Mouse (Mus musculus) liver, embryonic 13.5 days (tissue): ENCODE data around the gene Tspan11. TPM values are rescaled to one million over a fixed set of nuclear protein-coding genes. Genes with fewer than 3 reads are reported as not detected.

Experiments
- ATAC-seq: fragments of 200-750 bp; cut with Nextera tagmentation; 2 replicates; pipeline ENCODE4 v1.8.0; 2017; ENCODE audit warnings: low read depth, mild to moderate bottlenecking, moderate number of reproducible peaks, moderate library complexity
- DNase-seq: peaks from one replicate; pipeline ENCODE4 v3.0.0; 2022
- H3K27ac ChIP-seq: fragments of 300-500 bp; sonication (generic); 2 replicates; pipeline ENCODE4 v1.5.1; 2015; ENCODE audit warnings: moderate library complexity, mild to moderate bottlenecking, inconsistent platforms
- H3K27me3 ChIP-seq: fragments of 300-500 bp; sonication (generic); 2 replicates; pipeline ENCODE4 v1.6.1; 2015; ENCODE audit warnings: mild to moderate bottlenecking, inconsistent platforms
- H3K36me3 ChIP-seq: fragments of 300-500 bp; sonication (generic); 2 replicates; pipeline ENCODE4 v1.6.1; 2015; ENCODE audit warnings: mild to moderate bottlenecking, inconsistent platforms
- H3K4me1 ChIP-seq: fragments of 300-500 bp; sonication (generic); replicated peaks from 2 replicates; pipeline ENCODE4 v1.6.1; 2015; ENCODE audit warnings: inconsistent platforms
- H3K4me2 ChIP-seq: fragments of 300-500 bp; sonication (generic); 2 replicates; pipeline ENCODE4 v1.6.1; 2015; ENCODE audit warnings: inconsistent platforms, mild to moderate bottlenecking, moderate library complexity
- H3K4me3 ChIP-seq: fragments of 300-500 bp; sonication (generic); replicated peaks from 2 replicates; pipeline ENCODE4 v1.5.1; 2015; ENCODE audit warnings: mild to moderate bottlenecking, inconsistent platforms
- H3K9ac ChIP-seq: fragments of 300-500 bp; sonication (generic); 2 replicates; pipeline ENCODE4 v1.6.1; 2015; ENCODE audit warnings: mild to moderate bottlenecking, inconsistent platforms
- H3K9me3 ChIP-seq: fragments of 300-500 bp; sonication (generic); replicated peaks from 2 replicates; pipeline ENCODE4 v1.6.1; 2016; ENCODE audit warnings: inconsistent platforms
- WGBS: fragments of 180-500 bp; shearing (Covaris S2); methylation state at CpG from one replicate; pipeline ENCODE4 v1.1.7; 2015; ENCODE audit not compliant: insufficient replicate concordance; 5-methylcytosine and 5-hydroxymethylcytosine counted together
- polyA plus RNA-seq: library from polyadenylated mRNA; unstranded; fragments of >200 nt; fragmentation: Nextera tagmentation; extraction: Ambion mirVana; gene quantifications from 2 replicates; pipeline ENCODE4 v1.2.1, GENCODE M21; 2015

Tspan11 gene
- polyA plus RNA-seq, 1 experiment from 2014 or later, result 0.21 TPM

GRCm38 (mm10) chr6:127933841-127934240 lies 46.5 kb downstream of the Tspan11 start:
- Histone ChIP-seq H3K9me3 (no peaks in the 10 kb centered on the region), H3K4me1 (no peaks in the 10 kb centered on the region), H3K4me3 (no peak overlapping the region), H3K27me3 (no peaks in the 10 kb centered on the region), H3K27ac (no peak overlapping the region), H3K9ac (no peak overlapping the region), H3K4me2 (no peak overlapping the region), H3K36me3 (no peaks in the 10 kb centered on the region)
- 69% methylated on average over 5 of the region's 5 CpGs for WGBS
- no peak for ATAC-seq
- no peak for DNase-seq

GRCm38 (mm10) chr6:127935105-127935504 lies 47.7 kb downstream of the Tspan11 start:
- Histone ChIP-seq H3K4me2 (no peak overlapping the region), H3K4me1 (no peaks in the 10 kb centered on the region), H3K27me3 (no peaks in the 10 kb centered on the region), H3K27ac (no peak overlapping the region), H3K36me3 (no peaks in the 10 kb centered on the region), H3K9ac (no peak overlapping the region), H3K4me3 (no peak overlapping the region), H3K9me3 (no peaks in the 10 kb centered on the region)
- WGBS, result 38% methylated on average over 3 of the region's 3 CpGs
- ATAC-seq, result no peak
- DNase-seq, result no peak

DNA sequence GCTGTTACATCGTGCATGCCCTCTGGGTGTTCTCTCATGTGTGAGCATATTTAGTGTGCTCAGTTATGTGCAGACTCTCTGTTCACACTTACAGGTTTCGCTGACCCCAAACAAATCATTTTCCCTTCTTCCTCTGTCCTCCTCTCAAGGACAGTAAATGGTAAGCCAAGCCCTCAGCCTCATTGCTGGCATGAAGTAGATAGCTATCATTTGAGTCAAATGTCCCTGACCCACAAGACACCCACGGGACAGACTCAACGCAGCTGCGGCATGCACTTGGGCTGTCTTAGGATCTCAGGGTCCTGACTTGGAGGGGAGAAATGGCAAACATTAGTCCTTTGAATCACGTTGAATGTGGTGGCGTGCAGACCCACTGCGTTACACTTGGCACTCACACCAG lies 55.0 kb downstream of the Tspan11 start:
- no peaks in the 10 kb centered on the region for H3K27me3 ChIP-seq
- H3K9me3 ChIP-seq, result no peaks in the 10 kb centered on the region
- H3K4me3 ChIP-seq, result no peak overlapping the region
- H3K9ac ChIP-seq, result no peak overlapping the region
- ATAC-seq (no peak), DNase-seq (no peak)
- H3K4me2 ChIP-seq, result no peak overlapping the region
- H3K36me3 ChIP-seq, result no peaks in the 10 kb centered on the region
- no peaks in the 10 kb centered on the region for H3K4me1 ChIP-seq
- WGBS, result 76% methylated on average over 8 of the region's 8 CpGs
- no peak overlapping the region for H3K27ac ChIP-seq

- ATAC-seq, result no peak
- Histone ChIP-seq H3K4me1 (no peaks in the 10 kb centered on the region), H3K27me3 (no peaks in the 10 kb centered on the region), H3K9me3 (no peaks in the 10 kb centered on the region), H3K36me3 (no peaks in the 10 kb centered on the region), H3K4me2 (no peak overlapping the region), H3K9ac (no peak overlapping the region), H3K27ac (no peak overlapping the region), H3K4me3 (no peak overlapping the region)
- WGBS, result 56% methylated on average over 9 of the region's 9 CpGs
- DNase-seq, result peak; percentile 13
Observed at GRCm38 (mm10) chr6:127945725-127946124, 58.3 kb downstream of the Tspan11 start.

DNA sequence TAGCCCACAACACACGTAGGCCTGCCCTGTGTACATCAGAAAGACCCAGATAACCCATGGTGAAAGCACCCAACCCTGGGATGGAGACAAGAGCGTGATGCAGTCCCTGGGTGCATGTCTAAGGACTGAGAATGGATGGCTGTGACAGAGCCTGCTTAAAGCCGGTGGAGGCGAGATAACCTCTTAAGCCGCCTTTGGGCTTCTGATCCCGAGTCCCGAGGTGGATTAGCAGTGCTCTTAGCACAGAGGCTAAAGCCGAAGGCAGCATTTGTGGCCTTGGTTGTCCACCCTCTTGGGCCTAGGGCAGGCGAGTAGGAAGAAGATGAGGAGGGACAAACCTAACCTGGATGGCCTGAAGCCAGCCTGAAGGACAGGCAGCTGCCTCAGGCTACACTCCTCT lies 61.3 kb downstream of the Tspan11 start:
- no peak overlapping the region for H3K4me2 ChIP-seq
- H3K27ac ChIP-seq, result no peak overlapping the region
- H3K9ac ChIP-seq, result no peak overlapping the region
- H3K36me3 ChIP-seq, result no peaks in the 10 kb centered on the region
- no peaks in the 10 kb centered on the region for H3K27me3 ChIP-seq
- DNase-seq (no peak), ATAC-seq (no peak)
- no peak overlapping the region for H3K4me3 ChIP-seq
- H3K4me1 ChIP-seq, result no peaks in the 10 kb centered on the region
- WGBS, result 70% methylated on average over 9 of the region's 9 CpGs
- H3K9me3 ChIP-seq, result no peaks in the 10 kb centered on the region

GRCm38 (mm10) chr6:127949885-127950284 lies 62.5 kb downstream of the Tspan11 start:
- H3K4me2 ChIP-seq, result no peak overlapping the region
- no peak overlapping the region for H3K27ac ChIP-seq
- H3K4me1 ChIP-seq, result no peaks in the 10 kb centered on the region
- H3K36me3 ChIP-seq, result no peaks in the 10 kb centered on the region
- DNase-seq (no peak), ATAC-seq (no peak)
- H3K9ac ChIP-seq, result no peak overlapping the region
- 52% methylated on average over 7 of the region's 7 CpGs for WGBS
- H3K4me3 ChIP-seq, result no peak overlapping the region
- H3K9me3 ChIP-seq, result no peaks in the 10 kb centered on the region
- H3K27me3 ChIP-seq, result no peaks in the 10 kb centered on the region

DNA sequence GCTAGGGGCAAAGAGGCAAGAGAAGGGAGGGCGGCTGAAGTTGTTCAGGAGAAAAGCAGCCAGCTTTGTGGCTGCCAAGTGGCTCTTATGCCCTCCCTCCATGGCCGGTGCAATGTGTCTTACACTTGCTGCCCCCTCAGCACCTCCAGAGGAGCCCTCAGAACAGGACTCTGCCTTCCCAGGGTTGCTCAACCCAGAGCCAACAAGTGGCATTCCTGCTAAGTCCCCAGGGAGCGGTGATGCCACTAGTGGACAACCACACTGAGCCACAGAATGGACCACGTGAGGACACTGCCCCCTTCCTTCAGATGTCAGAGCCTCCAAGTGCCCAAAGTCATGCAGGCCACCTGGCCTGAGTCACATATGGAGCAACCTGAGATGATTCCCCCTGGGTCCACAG lies 65.7 kb downstream of the Tspan11 start:
- no peak for ATAC-seq
- H3K4me1 ChIP-seq, result no peaks in the 10 kb centered on the region
- no peaks in the 10 kb centered on the region for H3K36me3 ChIP-seq
- WGBS, result 60% methylated on average over 4 of the region's 4 CpGs
- H3K27ac ChIP-seq, result no peak overlapping the region
- no peaks in the 10 kb centered on the region for H3K27me3 ChIP-seq
- DNase-seq, result no peak
- no peaks in the 10 kb centered on the region for H3K9me3 ChIP-seq
- H3K4me2 ChIP-seq, result no peak overlapping the region
- no peak overlapping the region for H3K9ac ChIP-seq
- no peak overlapping the region for H3K4me3 ChIP-seq

GRCm38 (mm10) chr6:127956172-127956571 lies 68.8 kb downstream of the Tspan11 start:
- DNase-seq (no peak), ATAC-seq (no peak)
- H3K4me2 ChIP-seq, result no peak overlapping the region
- H3K36me3 ChIP-seq, result no peaks in the 10 kb centered on the region
- WGBS, result 35% methylated on average over 5 of the region's 5 CpGs
- no peak overlapping the region for H3K9ac ChIP-seq
- no peak overlapping the region for H3K4me3 ChIP-seq
- H3K9me3 ChIP-seq, result no peaks in the 10 kb centered on the region
- H3K27ac ChIP-seq, result no peak overlapping the region
- no peaks in the 10 kb centered on the region for H3K4me1 ChIP-seq
- no peaks in the 10 kb centered on the region for H3K27me3 ChIP-seq

DNA sequence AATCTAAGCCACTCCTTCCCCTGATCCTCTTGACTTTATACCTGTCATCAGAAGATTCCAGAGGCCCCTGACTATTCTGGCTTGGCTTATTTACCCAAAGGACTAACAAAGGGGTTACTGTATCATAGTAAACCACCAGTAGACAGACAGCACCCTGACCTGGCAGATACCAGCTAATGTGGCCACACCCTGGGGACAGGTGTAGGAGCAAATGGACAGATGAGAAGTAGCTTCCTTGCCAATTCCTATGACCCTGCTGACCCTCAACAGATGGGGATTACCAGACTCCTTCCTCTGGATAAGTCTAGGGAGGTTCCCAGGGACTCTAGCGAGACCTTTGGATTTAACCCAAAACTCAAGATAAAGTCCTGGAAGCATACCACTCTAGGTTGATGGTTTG lies 72.8 kb downstream of the Tspan11 start:
- H3K27ac ChIP-seq, result no peak overlapping the region
- H3K9ac ChIP-seq, result no peak overlapping the region
- no peak overlapping the region for H3K4me2 ChIP-seq
- peaks cover 6% of the 10 kb centered on the region; the same call in 1 of the 2 replicates for H3K36me3 ChIP-seq
- no peak for ATAC-seq
- 86% methylated on average over 1 of the region's 1 CpGs for WGBS
- no peaks in the 10 kb centered on the region for H3K9me3 ChIP-seq
- no peaks in the 10 kb centered on the region for H3K27me3 ChIP-seq
- no peak overlapping the region for H3K4me3 ChIP-seq
- no peaks in the 10 kb centered on the region for H3K4me1 ChIP-seq
- no peak for DNase-seq

DNA sequence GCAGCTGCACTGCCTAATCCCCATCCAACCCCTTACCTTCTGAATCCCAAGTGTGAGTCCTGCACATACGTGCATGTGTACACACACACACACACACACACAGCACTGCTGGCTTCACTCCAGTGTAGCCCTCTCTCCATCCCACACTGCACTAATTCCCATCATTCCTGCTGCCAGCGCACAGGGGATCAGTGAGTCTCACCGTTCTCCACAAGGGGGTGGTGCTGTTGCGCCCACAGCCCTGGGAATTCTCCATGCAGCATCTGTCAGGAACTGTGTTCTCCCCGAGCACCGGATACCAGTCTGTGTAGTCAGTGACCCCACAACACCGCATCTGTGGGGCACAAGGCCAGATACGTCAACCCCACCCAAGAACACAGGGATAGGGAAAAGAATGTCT lies 78.1 kb downstream of the Tspan11 start:
- Histone ChIP-seq H3K9me3 (no peaks in the 10 kb centered on the region), H3K27ac (no peak overlapping the region), H3K4me3 (no peak overlapping the region), H3K27me3 (no peaks in the 10 kb centered on the region), H3K4me2 (no peak overlapping the region), H3K9ac (no peak overlapping the region), H3K4me1 (no peaks in the 10 kb centered on the region), H3K36me3 (peaks cover 9% of the 10 kb centered on the region; the same call in 1 of the 2 replicates)
- ATAC-seq (no peak), DNase-seq (no peak)
- WGBS, result 67% methylated on average over 8 of the region's 8 CpGs

DNA sequence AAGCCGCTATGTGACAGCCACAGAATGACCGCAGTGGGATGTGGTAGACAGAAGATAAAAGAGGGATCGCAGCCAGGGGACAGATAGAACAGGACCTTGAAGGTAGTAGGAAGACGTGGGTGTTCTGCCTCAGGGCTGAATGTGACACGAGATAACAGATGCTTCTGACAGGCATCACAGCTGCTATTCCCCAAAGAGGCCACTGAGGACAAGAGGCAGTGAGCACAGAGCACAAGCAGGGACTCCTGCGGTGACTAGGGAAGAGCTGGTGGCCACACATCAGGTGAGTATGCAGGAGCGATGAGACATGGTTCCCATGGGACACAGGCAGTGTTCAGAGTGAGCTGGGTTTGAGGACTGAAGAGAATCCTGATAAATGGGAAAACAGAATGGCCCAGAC lies 82.3 kb downstream of the Tspan11 start:
- H3K27ac ChIP-seq, result no peak overlapping the region
- DNase-seq (no peak), ATAC-seq (no peak)
- H3K9ac ChIP-seq, result no peak overlapping the region
- no peaks in the 10 kb centered on the region for H3K9me3 ChIP-seq
- no peak overlapping the region for H3K4me3 ChIP-seq
- H3K36me3 ChIP-seq, result peaks cover 7% of the 10 kb centered on the region; the same call in 1 of the 2 replicates
- no peaks in the 10 kb centered on the region for H3K4me1 ChIP-seq
- no peaks in the 10 kb centered on the region for H3K27me3 ChIP-seq
- WGBS, result 30% methylated on average over 7 of the region's 7 CpGs
- H3K4me2 ChIP-seq, result no peak overlapping the region

- DNase-seq (peak; percentile 18), ATAC-seq (no peak)
- H3K27ac ChIP-seq, result no peak overlapping the region
- no peaks in the 10 kb centered on the region for H3K27me3 ChIP-seq
- no peak overlapping the region for H3K9ac ChIP-seq
- H3K4me2 ChIP-seq, result no peak overlapping the region
- H3K4me1 ChIP-seq, result no peaks in the 10 kb centered on the region
- peaks cover 4% of the 10 kb centered on the region; the same call in 1 of the 2 replicates for H3K36me3 ChIP-seq
- WGBS, result 8% methylated on average over 7 of the region's 7 CpGs
- H3K9me3 ChIP-seq, result no peaks in the 10 kb centered on the region
- no peak overlapping the region for H3K4me3 ChIP-seq
Observed at GRCm38 (mm10) chr6:127970120-127970519, 82.7 kb downstream of the Tspan11 start.
